Mouse (Mus musculus): ENCODE data around the gene Pkd1l3.

GRCm38 (mm10) chr8:109704565-109705319 lies 90.4 kb downstream of the Pkd1l3 start:
- TF ChIP-seq CTCF (IDR thresholded peaks at IDR 0.05; ENCODE audit: extremely low read depth, insufficient read length, insufficient replicate concordance, low read depth, low read length) = no peak
- no peak; the same call in 1 of the 2 replicates for TF ChIP-seq POLR2A (IDR thresholded peaks at IDR 0.05; ENCODE audit: low read depth, low read length)

Measured in small intestine, adult 2 months (tissue).